Mouse (Mus musculus): ENCODE results near the gene Slc6a3. TPM values are rescaled to one million over a fixed set of nuclear protein-coding genes. Genes with fewer than 3 reads are reported as not detected.

Gene Slc6a3
- polyA plus RNA-seq, 1 experiment from 2014 or later: not detected

GRCm38 (mm10) chr13:73592546-73592945, 56.0 kb downstream of the Slc6a3 start:
- no peak overlapping the region for H3K9ac ChIP-seq
- no peaks in the 10 kb centered on the region for H3K4me1 ChIP-seq
- 35% methylated on average over 2 of the region's 2 CpGs for WGBS
- no peak for ATAC-seq (ENCODE audit: extremely low read depth, insufficient number of reproducible peaks, low FRiP score, low TSS enrichment)
- no peaks in the 10 kb centered on the region for H3K9me3 ChIP-seq
- H3K4me2 ChIP-seq: no peak overlapping the region
- no peak overlapping the region for H3K27ac ChIP-seq (replicated peaks)
- H3K27me3 ChIP-seq (replicated peaks): peaks cover 44% of the 10 kb centered on the region
- H3K4me3 ChIP-seq: no peak overlapping the region
- H3K36me3 ChIP-seq: no peaks in the 10 kb centered on the region

GRCm38 (mm10) chr13:73596276-73596675, 59.7 kb downstream of the Slc6a3 start:
- H3K27me3 ChIP-seq (replicated peaks): peaks cover 59% of the 10 kb centered on the region

GRCm38 (mm10) chr13:73600217-73600616, 63.7 kb downstream of the Slc6a3 start:
- H3K36me3 ChIP-seq: no peaks in the 10 kb centered on the region
- no peak overlapping the region for H3K9ac ChIP-seq
- peaks cover 14% of the 10 kb centered on the region for H3K4me1 ChIP-seq
- no peak overlapping the region for H3K4me2 ChIP-seq
- WGBS: 62% methylated on average over 4 of the region's 4 CpGs
- H3K4me3 ChIP-seq: no peak overlapping the region
- H3K27me3 ChIP-seq (replicated peaks): peaks cover 38% of the 10 kb centered on the region
- H3K27ac ChIP-seq (replicated peaks): no peak overlapping the region
- ATAC-seq (ENCODE audit: extremely low read depth, insufficient number of reproducible peaks, low FRiP score, low TSS enrichment): no peak
- no peaks in the 10 kb centered on the region for H3K9me3 ChIP-seq

More at GRCm38 (mm10) chr13:73596276-73596675, 59.7 kb downstream of the Slc6a3 start:
- Histone ChIP-seq H3K4me3 (no peak overlapping the region), H3K4me2 (no peak overlapping the region), H3K9me3 (no peaks in the 10 kb centered on the region), H3K36me3 (no peaks in the 10 kb centered on the region), H3K4me1 (no peaks in the 10 kb centered on the region), H3K27ac (replicated peaks) (no peak overlapping the region), H3K9ac (no peak overlapping the region)
- no peak for ATAC-seq (ENCODE audit: extremely low read depth, insufficient number of reproducible peaks, low FRiP score, low TSS enrichment)
- 59% methylated on average over 4 of the region's 4 CpGs for WGBS

GRCm38 (mm10) chr13:73603046-73603445, 66.5 kb downstream of the Slc6a3 start:
- H3K4me1 ChIP-seq: peaks cover 19% of the 10 kb centered on the region
- peak overlapping the region; percentile 79 for H3K4me3 ChIP-seq
- no peak overlapping the region for H3K27ac ChIP-seq (replicated peaks)
- peak overlapping the region; percentile 92 for H3K9ac ChIP-seq
- peak overlapping the region; percentile 80 for H3K4me2 ChIP-seq
- 44% methylated on average over 4 of the region's 4 CpGs for WGBS
- no peaks in the 10 kb centered on the region for H3K9me3 ChIP-seq
- H3K36me3 ChIP-seq: peaks cover 26% of the 10 kb centered on the region
- H3K27me3 ChIP-seq (replicated peaks): peaks cover 10% of the 10 kb centered on the region; the same call in 1 of the 2 replicates
- no peak for ATAC-seq (ENCODE audit: extremely low read depth, insufficient number of reproducible peaks, low FRiP score, low TSS enrichment)

GRCm38 (mm10) chr13:73603522-73604155, 67.1 kb downstream of the Slc6a3 start, which contains the start of gene Clptm1l:
Gene Clptm1l, plus strand, starts transcription at chr13:73604006.
- Histone ChIP-seq H3K27me3 (replicated peaks) (peaks cover 6% of the 10 kb centered on the region; the same call in 1 of the 2 replicates), H3K4me2 (peak within 1 kb of the TSS; percentile 80), H3K4me1 (peaks cover 19% of the 10 kb centered on the region), H3K36me3 (peaks cover 32% of the 10 kb centered on the region), H3K9me3 (no peaks in the 10 kb centered on the region), H3K4me3 (peak within 1 kb of the TSS; percentile 79), H3K27ac (replicated peaks) (peak within 1 kb of the TSS; percentile 83), H3K9ac (peak within 1 kb of the TSS; percentile 92)
- under 1% methylated on average over 51 of the region's 53 CpGs for whole genome bisulfite sequencing
- ATAC-seq (ENCODE audit: extremely low read depth, insufficient number of reproducible peaks, low FRiP score, low TSS enrichment): peak; percentile 90

GRCm38 (mm10) chr13:73604156-73604957, 67.8 kb downstream of the Slc6a3 start:
- WGBS: 2% methylated on average over 39 of the region's 39 CpGs
- Histone ChIP-seq H3K4me3 (peak overlapping the region; percentile 79), H3K4me1 (peaks cover 19% of the 10 kb centered on the region), H3K9ac (peak overlapping the region; percentile 92), H3K27me3 (replicated peaks) (peaks cover 2% of the 10 kb centered on the region; the same call in 1 of the 2 replicates), H3K36me3 (peaks cover 39% of the 10 kb centered on the region), H3K27ac (replicated peaks) (peak overlapping the region; percentile 83), H3K4me2 (peak overlapping the region; percentile 80), H3K9me3 (no peaks in the 10 kb centered on the region)
- ATAC-seq (ENCODE audit: extremely low read depth, insufficient number of reproducible peaks, low FRiP score, low TSS enrichment): peak; percentile 64

- no peak overlapping the region for H3K9ac ChIP-seq
- H3K4me3 ChIP-seq: no peak overlapping the region
- no peaks in the 10 kb centered on the region for H3K9me3 ChIP-seq
- no peak overlapping the region for H3K4me2 ChIP-seq
- ATAC-seq (ENCODE audit: extremely low read depth, insufficient number of reproducible peaks, low FRiP score, low TSS enrichment): no peak
- 85% methylated on average over 5 of the region's 5 CpGs for WGBS
- H3K4me1 ChIP-seq: no peaks in the 10 kb centered on the region
- H3K27ac ChIP-seq (replicated peaks): no peak overlapping the region
- peaks cover 93% of the 10 kb centered on the region for H3K36me3 ChIP-seq
- no peaks in the 10 kb centered on the region for H3K27me3 ChIP-seq (replicated peaks)
Measured at GRCm38 (mm10) chr13:73618406-73618805, 81.9 kb downstream of the Slc6a3 start.

- ATAC-seq (ENCODE audit: extremely low read depth, insufficient number of reproducible peaks, low FRiP score, low TSS enrichment): no peak
- no peak overlapping the region for H3K4me3 ChIP-seq
- no peaks in the 10 kb centered on the region for H3K4me1 ChIP-seq
- 65% methylated on average over 6 of the region's 6 CpGs for WGBS
- no peak overlapping the region for H3K27ac ChIP-seq (replicated peaks)
- no peak overlapping the region for H3K4me2 ChIP-seq
- H3K27me3 ChIP-seq (replicated peaks): no peaks in the 10 kb centered on the region
- H3K9ac ChIP-seq: no peak overlapping the region
- peaks cover 71% of the 10 kb centered on the region for H3K36me3 ChIP-seq
- no peaks in the 10 kb centered on the region for H3K9me3 ChIP-seq
Measured at GRCm38 (mm10) chr13:73620637-73621036, 84.1 kb downstream of the Slc6a3 start.

- Histone ChIP-seq H3K4me3 (peak overlapping the region; percentile 72), H3K4me2 (peak overlapping the region; percentile 93), H3K9ac (peak overlapping the region; percentile 84), H3K27me3 (replicated peaks) (no peaks in the 10 kb centered on the region), H3K4me1 (peaks cover 3% of the 10 kb centered on the region; the same call in 1 of the 2 replicates), H3K36me3 (peaks cover 13% of the 10 kb centered on the region), H3K27ac (replicated peaks) (no peak overlapping the region), H3K9me3 (no peaks in the 10 kb centered on the region)
- ATAC-seq (ENCODE audit: extremely low read depth, insufficient number of reproducible peaks, low FRiP score, low TSS enrichment): no peak
- WGBS: 44% methylated on average over 6 of the region's 6 CpGs
Measured at GRCm38 (mm10) chr13:73626410-73626744, 89.8 kb downstream of the Slc6a3 start.

GRCm38 (mm10) chr13:73626745-73627549, 90.4 kb downstream of the Slc6a3 start, which contains the start of gene Tert:
Gene Tert, plus strand, starts transcription at chr13:73626911.
- H3K27me3 ChIP-seq (replicated peaks): no peaks in the 10 kb centered on the region
- peak within 1 kb of the TSS; percentile 84 for H3K9ac ChIP-seq
- WGBS: 12% methylated on average over 47 of the region's 47 CpGs
- no peak within 1 kb of the TSS for H3K27ac ChIP-seq (replicated peaks)
- peaks cover 3% of the 10 kb centered on the region; the same call in 1 of the 2 replicates for H3K4me1 ChIP-seq
- peaks cover 7% of the 10 kb centered on the region for H3K36me3 ChIP-seq
- no peaks in the 10 kb centered on the region for H3K9me3 ChIP-seq
- peak within 1 kb of the TSS; percentile 93 for H3K4me2 ChIP-seq
- ATAC-seq (ENCODE audit: extremely low read depth, insufficient number of reproducible peaks, low FRiP score, low TSS enrichment): 0 out of 2 replicates have a peak, but pooled peaks have one; percentile 23
- peak within 1 kb of the TSS; percentile 72 for H3K4me3 ChIP-seq
